Mouse (Mus musculus): Measurements from ENCODE around the gene Nob1. TPM values are rescaled to one million over a fixed set of nuclear protein-coding genes. Genes with fewer than 3 reads are reported as not detected.

Nob1 gene
- polyA plus RNA-seq (2015; fragmentation: Nextera tagmentation; extraction: Ambion mirVana): 78.5 and 84.8 TPM in 2 replicates

GRCm38 (mm10) chr8:107424597-107425229, at the start of gene Nob1:
TSS of gene Nob1 (minus strand) at chr8:107425051.
- Histone ChIP-seq H3K27ac (peak within 1 kb of the TSS; percentile 74), H3K4me2 (peak within 1 kb of the TSS; percentile 70), H3K4me1 (peaks cover 18% of the 10 kb centered on the region), H3K9me3 (no peaks in the 10 kb centered on the region), H3K9ac (peak within 1 kb of the TSS; percentile 72), H3K4me3 (peak within 1 kb of the TSS; percentile 88), H3K27me3 (no peaks in the 10 kb centered on the region), H3K36me3 (peaks cover 31% of the 10 kb centered on the region)
- ATAC-seq (ENCODE audit: insufficient number of reproducible peaks, low FRiP score, low TSS enrichment, low read depth): peak; percentile 98
- WGBS: under 1% methylated on average over 50 of the region's 50 CpGs

GRCm38 (mm10) chr8:107473369-107473768, 48.5 kb upstream of the Nob1 start:
- H3K4me3 ChIP-seq: no peak overlapping the region
- H3K36me3 ChIP-seq: no peaks in the 10 kb centered on the region
- H3K4me1 ChIP-seq: peaks cover 44% of the 10 kb centered on the region; the same call in 1 of the 2 replicates
- no peak overlapping the region for H3K9ac ChIP-seq
- H3K4me2 ChIP-seq: no peak overlapping the region
- H3K27ac ChIP-seq: peak overlapping the region; percentile 84
- H3K27me3 ChIP-seq: no peaks in the 10 kb centered on the region
- 80% methylated on average over 4 of the region's 4 CpGs for WGBS
- no peak for ATAC-seq (ENCODE audit: insufficient number of reproducible peaks, low FRiP score, low TSS enrichment, low read depth)
- no peaks in the 10 kb centered on the region for H3K9me3 ChIP-seq

GRCm38 (mm10) chr8:107472403-107473100, 47.7 kb upstream of the Nob1 start:
- no peak overlapping the region for H3K4me2 ChIP-seq
- 43% methylated on average over 10 of the region's 10 CpGs for WGBS
- no peak overlapping the region for H3K9ac ChIP-seq
- H3K4me3 ChIP-seq: no peak overlapping the region
- no peaks in the 10 kb centered on the region for H3K9me3 ChIP-seq
- H3K27me3 ChIP-seq: no peaks in the 10 kb centered on the region
- peak overlapping the region; percentile 84 for H3K27ac ChIP-seq
- ATAC-seq (ENCODE audit: insufficient number of reproducible peaks, low FRiP score, low TSS enrichment, low read depth): peak; percentile 85
- H3K4me1 ChIP-seq: peaks cover 44% of the 10 kb centered on the region; the same call in 1 of the 2 replicates
- H3K36me3 ChIP-seq: peaks cover 2% of the 10 kb centered on the region; the same call in 1 of the 2 replicates

- no peak for ATAC-seq (ENCODE audit: insufficient number of reproducible peaks, low FRiP score, low TSS enrichment, low read depth)
- Histone ChIP-seq H3K9ac (no peak overlapping the region), H3K4me3 (no peak overlapping the region), H3K4me2 (no peak overlapping the region), H3K27ac (peak overlapping the region; percentile 84), H3K4me1 (peaks cover 44% of the 10 kb centered on the region; the same call in 1 of the 2 replicates), H3K27me3 (no peaks in the 10 kb centered on the region), H3K36me3 (peaks cover 12% of the 10 kb centered on the region; the same call in 1 of the 2 replicates), H3K9me3 (no peaks in the 10 kb centered on the region)
- 67% methylated on average over 5 of the region's 5 CpGs for WGBS
These were observed 45.5 kb upstream of the Nob1 start for GRCm38 (mm10) chr8:107470302-107470701.

- peaks cover 18% of the 10 kb centered on the region for H3K36me3 ChIP-seq
- no peak overlapping the region for H3K9ac ChIP-seq
- no peak overlapping the region for H3K4me2 ChIP-seq
- peak; percentile 74 for ATAC-seq (ENCODE audit: insufficient number of reproducible peaks, low FRiP score, low TSS enrichment, low read depth)
- H3K9me3 ChIP-seq: no peaks in the 10 kb centered on the region
- H3K4me3 ChIP-seq: no peak overlapping the region
- no peaks in the 10 kb centered on the region for H3K27me3 ChIP-seq
- 30% methylated on average over 8 of the region's 8 CpGs for WGBS
- peak overlapping the region; percentile 88 for H3K27ac ChIP-seq
- peaks cover 39% of the 10 kb centered on the region; the same call in 1 of the 2 replicates for H3K4me1 ChIP-seq
These were observed 44.0 kb upstream of the Nob1 start for GRCm38 (mm10) chr8:107468811-107469302.

GRCm38 (mm10) chr8:107466642-107467041, 41.8 kb upstream of the Nob1 start:
- no peak overlapping the region for H3K4me3 ChIP-seq
- H3K4me1 ChIP-seq: peaks cover 23% of the 10 kb centered on the region; the same call in 1 of the 2 replicates
- no peak for ATAC-seq (ENCODE audit: insufficient number of reproducible peaks, low FRiP score, low TSS enrichment, low read depth)
- no peak overlapping the region for H3K4me2 ChIP-seq
- H3K27me3 ChIP-seq: no peaks in the 10 kb centered on the region
- H3K27ac ChIP-seq: peak overlapping the region; percentile 22; the same call in 1 of the 2 replicates
- H3K9ac ChIP-seq: no peak overlapping the region
- H3K9me3 ChIP-seq: no peaks in the 10 kb centered on the region
- H3K36me3 ChIP-seq: peaks cover 21% of the 10 kb centered on the region
- WGBS: 88% methylated on average over 5 of the region's 5 CpGs

GRCm38 (mm10) chr8:107465332-107465990, 40.6 kb upstream of the Nob1 start:
- WGBS: 48% methylated on average over 3 of the region's 3 CpGs
- no peak overlapping the region for H3K9ac ChIP-seq
- peak; percentile 59 for ATAC-seq (ENCODE audit: insufficient number of reproducible peaks, low FRiP score, low TSS enrichment, low read depth)

GRCm38 (mm10) chr8:107462423-107462822, 37.6 kb upstream of the Nob1 start:
- Histone ChIP-seq H3K4me3 (no peak overlapping the region), H3K27me3 (no peaks in the 10 kb centered on the region), H3K9me3 (no peaks in the 10 kb centered on the region), H3K36me3 (peaks cover 38% of the 10 kb centered on the region), H3K4me1 (no peaks in the 10 kb centered on the region), H3K27ac (no peak overlapping the region), H3K4me2 (no peak overlapping the region), H3K9ac (no peak overlapping the region)
- ATAC-seq (ENCODE audit: insufficient number of reproducible peaks, low FRiP score, low TSS enrichment, low read depth): no peak
- WGBS: 74% methylated on average over 5 of the region's 5 CpGs

More at GRCm38 (mm10) chr8:107465332-107465990, 40.6 kb upstream of the Nob1 start:
- Histone ChIP-seq H3K9me3 (no peaks in the 10 kb centered on the region), H3K36me3 (peaks cover 29% of the 10 kb centered on the region), H3K4me2 (no peak overlapping the region), H3K27ac (peak overlapping the region; percentile 77), H3K27me3 (no peaks in the 10 kb centered on the region), H3K4me3 (no peak overlapping the region), H3K4me1 (peaks cover 16% of the 10 kb centered on the region; the same call in 1 of the 2 replicates)

- Histone ChIP-seq H3K27me3 (no peaks in the 10 kb centered on the region), H3K27ac (peak overlapping the region; percentile 73; the same call in 1 of the 2 replicates), H3K4me2 (no peak overlapping the region), H3K4me1 (no peaks in the 10 kb centered on the region), H3K36me3 (peaks cover 33% of the 10 kb centered on the region), H3K9me3 (no peaks in the 10 kb centered on the region), H3K9ac (no peak overlapping the region), H3K4me3 (no peak overlapping the region)
- 73% methylated on average over 6 of the region's 6 CpGs for WGBS
- ATAC-seq (ENCODE audit: insufficient number of reproducible peaks, low FRiP score, low TSS enrichment, low read depth): peak; percentile 62
These were observed 33.4 kb upstream of the Nob1 start for GRCm38 (mm10) chr8:107458281-107458680.

- Histone ChIP-seq H3K4me3 (no peak overlapping the region), H3K27ac (peak overlapping the region; percentile 73), H3K9me3 (no peaks in the 10 kb centered on the region), H3K27me3 (no peaks in the 10 kb centered on the region), H3K4me1 (no peaks in the 10 kb centered on the region), H3K4me2 (no peak overlapping the region), H3K36me3 (peaks cover 33% of the 10 kb centered on the region), H3K9ac (no peak overlapping the region)
- no peak for ATAC-seq (ENCODE audit: insufficient number of reproducible peaks, low FRiP score, low TSS enrichment, low read depth)
- WGBS: 75% methylated on average over 4 of the region's 4 CpGs
These were observed 32.9 kb upstream of the Nob1 start for GRCm38 (mm10) chr8:107457725-107458124.

GRCm38 (mm10) chr8:107455268-107455667, 30.4 kb upstream of the Nob1 start:
- ATAC-seq (ENCODE audit: insufficient number of reproducible peaks, low FRiP score, low TSS enrichment, low read depth): no peak
- WGBS: 7% methylated on average over 3 of the region's 3 CpGs
- no peak overlapping the region for H3K4me3 ChIP-seq
- H3K27me3 ChIP-seq: no peaks in the 10 kb centered on the region
- no peaks in the 10 kb centered on the region for H3K4me1 ChIP-seq
- no peaks in the 10 kb centered on the region for H3K9me3 ChIP-seq
- peak overlapping the region; percentile 28 for H3K27ac ChIP-seq
- H3K36me3 ChIP-seq: peaks cover 22% of the 10 kb centered on the region
- H3K4me2 ChIP-seq: no peak overlapping the region
- H3K9ac ChIP-seq: no peak overlapping the region

Data from limb, embryonic 15.5 days (tissue).